Mouse (Mus musculus) megakaryocyte progenitor cell, adult 5-6 weeks (primary cell): ENCODE data around the gene Gm13178. TPM values are rescaled to one million over a fixed set of nuclear protein-coding genes. Genes with fewer than 3 reads are reported as not detected.

ENCODE experiments used
- ATAC-seq: replicated peaks from 2 replicates; pipeline ENCODE4 v1.8.0; 2016; ENCODE audit warnings: mild to moderate bottlenecking, moderate TSS enrichment, inconsistent platforms; ENCODE audit not compliant: poor library complexity
- total RNA-seq, 2 experiments: library from RNA; stranded (forward) in 1 of 2; stranded (reverse) in 1 of 2; fragments of 157-497, 149-512 nt in 1 of 2; fragments of 200-1000 nt in 1 of 2; gene quantifications; 2 replicates each; pipeline versions ENCODE4 v1.2.3 to v1.2.4; 2015 to 2017

Gene Gm13178
- not detected in 2 replicates for total RNA-seq (2015)
- not detected in 2 replicates for total RNA-seq (2017)

DNA sequence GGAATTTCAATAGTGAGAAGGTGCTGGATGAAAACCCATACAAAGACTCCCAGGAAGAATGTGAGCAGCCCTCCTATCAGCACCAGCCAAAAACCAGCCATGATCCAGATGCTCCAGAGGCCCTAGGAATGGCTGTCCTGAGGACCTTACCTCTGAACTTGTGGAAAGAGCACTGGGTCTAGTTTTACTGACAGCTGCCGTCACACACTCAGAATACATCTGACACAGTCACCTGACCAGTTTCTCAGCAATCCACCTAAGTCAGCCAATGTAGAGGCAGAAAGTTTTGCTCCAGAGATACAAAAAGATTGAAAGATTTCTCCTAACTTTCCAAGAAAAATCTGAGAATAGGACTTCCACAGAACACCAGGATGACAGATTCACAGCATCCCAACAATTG, at the start of gene Gm13178:
Gm13178 (minus strand) TSS at position 101 of the 400 bp plus-strand sequence.
- ATAC-seq: no peak

DNA sequence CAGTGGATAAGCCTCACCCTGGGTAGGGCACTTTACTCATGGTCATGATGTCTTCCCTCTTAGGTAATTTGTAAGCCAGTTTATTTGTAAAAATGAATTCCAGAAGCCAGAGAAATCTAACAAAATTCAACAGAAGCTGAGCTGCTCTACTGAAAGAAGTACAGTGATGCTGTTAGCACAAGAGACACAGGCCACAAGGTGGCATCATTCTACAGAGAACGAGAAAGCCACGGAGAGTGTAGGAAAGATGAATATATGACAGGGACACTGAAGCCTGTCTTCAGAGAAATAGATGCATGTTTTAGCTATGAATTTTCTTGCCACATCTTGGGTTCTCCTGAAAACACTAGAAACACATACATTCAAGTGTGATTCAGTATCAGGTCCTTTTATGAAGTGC, 44.5 kb upstream of the Gm13178 start:
- peak; percentile 93 for ATAC-seq

- ATAC-seq: no peak
These were observed 27.9 kb upstream of the Gm13178 start for GRCm38 (mm10) chr4:144749139-144749538.

GRCm38 (mm10) chr4:144719691-144720090, 1.5 kb downstream of the Gm13178 start:
- ATAC-seq: no peak

DNA sequence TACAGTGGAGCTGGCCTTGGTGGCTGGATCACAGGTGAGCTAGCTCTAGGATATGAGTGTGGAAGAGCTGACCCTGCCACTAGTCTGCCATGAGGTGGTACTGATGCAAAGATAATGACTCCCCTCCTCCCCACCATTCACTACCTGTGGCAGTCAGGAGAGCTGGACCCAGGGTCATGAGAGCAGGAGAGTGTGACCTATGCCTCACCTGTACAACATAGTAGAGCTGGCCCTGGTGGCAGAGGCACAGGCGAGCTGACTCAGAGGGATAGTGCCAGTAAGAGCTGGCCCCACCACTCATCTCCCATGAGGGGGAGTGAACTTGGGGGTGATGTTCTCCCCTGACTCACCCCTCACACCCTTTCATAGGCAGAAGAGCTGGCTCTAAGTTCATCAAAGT, 2.9 kb downstream of the Gm13178 start:
- no peak for ATAC-seq

DNA sequence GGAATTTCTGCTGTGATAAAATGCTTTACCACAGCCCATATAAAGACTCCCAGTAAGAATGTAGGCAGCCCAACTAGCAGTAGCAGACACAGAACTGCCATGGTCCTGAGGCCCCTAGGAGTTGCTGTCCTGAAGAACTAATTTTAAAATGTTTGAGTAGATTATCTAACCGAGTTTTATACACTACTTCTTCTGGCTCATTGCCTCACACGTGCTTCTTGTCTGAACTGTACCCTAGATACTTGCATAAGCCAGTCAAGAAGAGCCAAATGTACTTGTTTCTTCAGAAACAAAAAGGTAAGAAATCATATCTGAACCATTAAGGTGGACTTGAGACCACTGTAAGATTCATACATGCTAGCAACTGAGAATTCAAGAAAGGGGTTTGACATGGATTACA, 34.9 kb downstream of the Gm13178 start, which contains the start of gene Gm436:
Gm436 (minus strand) TSS at position 101 of the 400 bp plus-strand sequence.
- no peak for ATAC-seq

Other genes with a start within 250 kb of the Gm13178 start
- gene 9430007A20Rik, start 201.6 kb downstream of the Gm13178 start, total RNA-seq (2015): not detected in 2 replicates
- gene 9430007A20Rik, start 201.6 kb downstream of the Gm13178 start, total RNA-seq (2017): not detected in 2 replicates
- gene Gm13124, start 156.3 kb downstream of the Gm13178 start, total RNA-seq (2015): not detected in 2 replicates
- not detected in 2 replicates for gene Gm13124, start 156.3 kb downstream of the Gm13178 start, total RNA-seq (2017)
- not detected in 2 replicates for gene Aadacl4, start 107.7 kb downstream of the Gm13178 start, total RNA-seq (2015)
- gene Aadacl4, start 107.7 kb downstream of the Gm13178 start, total RNA-seq (2017): not detected in 2 replicates
- not detected in 2 replicates for gene Gm436, start 35.0 kb downstream of the Gm13178 start, total RNA-seq (2015)
- not detected in 2 replicates for gene Gm436, start 35.0 kb downstream of the Gm13178 start, total RNA-seq (2017)
- gene Gm438, start 65.2 kb upstream of the Gm13178 start, total RNA-seq (2015): not detected in 2 replicates
- gene Gm438, start 65.2 kb upstream of the Gm13178 start, total RNA-seq (2017): not detected in 2 replicates
- 18.2 and 30.9 TPM in 2 replicates for gene Dhrs3, start 171.4 kb upstream of the Gm13178 start, total RNA-seq (2015)
- 26.4 and 27.2 TPM in 2 replicates for gene Dhrs3, start 171.4 kb upstream of the Gm13178 start, total RNA-seq (2017)